Mouse (Mus musculus) kidney, adult 2 months (tissue): ENCODE data around the gene Mrps18b.

Source experiments
- CTCF ChIP-seq: fragments of 200-500 bp; conservative IDR thresholded peaks from 2 replicates; pipeline ENCODE4 v1.5.1; 2011; ENCODE audit warnings: low read depth, mild to moderate bottlenecking, control low read depth, low read length, moderate library complexity, mixed read lengths; ENCODE audit not compliant: insufficient read depth, insufficient read length
- POLR2A ChIP-seq: fragments of 200-500 bp; IDR thresholded peaks from one replicate; pipeline ENCODE4 v1.6.1; 2011; ENCODE audit warnings: low read depth, low read length, control low read depth

GRCm38 (mm10) chr17:35860831-35861197 is 55.4 kb downstream of the Mrps18b start:
- no peak for TF ChIP-seq CTCF
- TF ChIP-seq POLR2A = no peak
